ENCODE assay signal across 11 mouse cellular contexts in genomic region chr2:143117453-143117852, GRCm38 (mm10). TPM values are rescaled to one million over a fixed set of nuclear protein-coding genes. Genes with fewer than 3 reads are reported as not detected.
A peak's percentile ranks its signal among the peaks of the same experiment; 100 is the strongest.
DNase-seq lines count a peak whose midpoint lies in the region; ATAC-seq and TF ChIP-seq lines count a peak whose summit lies in the region.
"Had no signal": no experiment of that assay in that cellular context is flagged by ENCODE, and none has a peak within 500 bp of the region (broad histone marks: within the 10 kb centered on the region; RNA-seq: fewer than 3 reads in every experiment).

No protein-coding gene starts in this region.

- no peaks in the 10 kb centered on the region for H3K9me3 ChIP-seq in forebrain, postnatal 0 days (ENCODE audit: low read length)
- H3K9me3 ChIP-seq in forebrain, embryonic 10.5 days, result no peaks in the 10 kb centered on the region
- no peaks in the 10 kb centered on the region for H3K9me3 ChIP-seq in neural tube, embryonic 11.5 days (ENCODE audit: control insufficient read depth, low read length)
- H3K9me3 ChIP-seq in neural tube, embryonic 15.5 days (replicated peaks), result no peaks in the 10 kb centered on the region
- no peaks in the 10 kb centered on the region for H3K9me3 ChIP-seq in embryonic facial prominence, embryonic 14.5 days (ENCODE audit: control insufficient read depth, low read length)
- H3K9me3 ChIP-seq: limb, embryonic 10.5 days had no signal

- no peak overlapping the region for H3K9ac ChIP-seq in forebrain, postnatal 0 days
- H3K9ac ChIP-seq in neural tube, embryonic 11.5 days (ENCODE audit: low read length), result no peak overlapping the region
- H3K9ac ChIP-seq in neural tube, embryonic 15.5 days (replicated peaks), result no peak overlapping the region
- no peak overlapping the region for H3K9ac ChIP-seq in embryonic facial prominence, embryonic 14.5 days (ENCODE audit: low read depth, low read length)

- no peaks in the 10 kb centered on the region; the same call in 1 of the 2 replicates for H3K4me1 ChIP-seq in forebrain, postnatal 0 days (ENCODE audit: insufficient read depth)
- H3K4me1 ChIP-seq in forebrain, embryonic 10.5 days, result no peaks in the 10 kb centered on the region
- H3K4me1 ChIP-seq in neural tube, embryonic 11.5 days (ENCODE audit: control insufficient read depth, insufficient read depth, low read length), result no peaks in the 10 kb centered on the region
- peaks cover 8% of the 10 kb centered on the region; the same call in 1 of the 2 replicates for H3K4me1 ChIP-seq in neural tube, embryonic 15.5 days
- H3K4me1 ChIP-seq in embryonic facial prominence, embryonic 14.5 days (ENCODE audit: control insufficient read depth, insufficient read depth, low read length), result no peaks in the 10 kb centered on the region
- H3K4me1 ChIP-seq: limb, embryonic 10.5 days had no signal

- H3K27me3 ChIP-seq in forebrain, postnatal 0 days (ENCODE audit: insufficient read depth, low read length), result no peaks in the 10 kb centered on the region
- H3K27me3 ChIP-seq in forebrain, embryonic 10.5 days (ENCODE audit: poor library complexity, severe bottlenecking), result no peaks in the 10 kb centered on the region
- H3K27me3 ChIP-seq in neural tube, embryonic 11.5 days (ENCODE audit: control insufficient read depth, insufficient read depth, low read length), result no peaks in the 10 kb centered on the region
- H3K27me3 ChIP-seq in neural tube, embryonic 15.5 days (replicated peaks), result no peaks in the 10 kb centered on the region
- no peaks in the 10 kb centered on the region for H3K27me3 ChIP-seq in embryonic facial prominence, embryonic 14.5 days (replicated peaks; ENCODE audit: control insufficient read depth, insufficient read depth, low read length)

- H3K4me3 ChIP-seq in forebrain, postnatal 0 days (ENCODE audit: low read depth, low read length), result no peak overlapping the region
- no peak overlapping the region for H3K4me3 ChIP-seq in forebrain, embryonic 10.5 days
- H3K4me3 ChIP-seq in neural tube, embryonic 11.5 days (ENCODE audit: low read depth, low read length), result no peak overlapping the region
- H3K4me3 ChIP-seq in neural tube, embryonic 15.5 days (replicated peaks), result no peak overlapping the region
- H3K4me3 ChIP-seq in embryonic facial prominence, embryonic 14.5 days (ENCODE audit: low read depth, low read length), result no peak overlapping the region
- H3K4me3 ChIP-seq: limb, embryonic 10.5 days had no signal

- no peak overlapping the region for H3K4me2 ChIP-seq in forebrain, postnatal 0 days (ENCODE audit: low read depth)
- H3K4me2 ChIP-seq in neural tube, embryonic 11.5 days (ENCODE audit: low read depth), result no peak overlapping the region
- no peak overlapping the region for H3K4me2 ChIP-seq in neural tube, embryonic 15.5 days
- H3K4me2 ChIP-seq in embryonic facial prominence, embryonic 14.5 days (ENCODE audit: low read depth, low read length), result no peak overlapping the region

- DNase-seq in forebrain, postnatal 0 days, result peak; percentile 66
- DNase-seq in forebrain, embryonic 10.5 days (ENCODE audit: extremely low spot score, low spot score), result no peak
- DNase-seq in neural tube, embryonic 11.5 days (ENCODE audit: low spot score), result peak; percentile 23
- peak; percentile 26 for DNase-seq in embryonic facial prominence, embryonic 14.5 days (ENCODE audit: low spot score)
- no peak for DNase-seq in urinary bladder, adult 2 months (ENCODE audit: low spot score)
- no peak for DNase-seq in ovary, postnatal 36 days (ENCODE audit: low spot score)
- no peak for DNase-seq in spleen, postnatal 4 days (ENCODE audit: low spot score in 2 of 2)
- DNase-seq: thymus, postnatal 4 days had no signal

- H3K36me3 ChIP-seq in forebrain, postnatal 0 days (ENCODE audit: insufficient read depth), result no peaks in the 10 kb centered on the region
- no peaks in the 10 kb centered on the region for H3K36me3 ChIP-seq in forebrain, embryonic 10.5 days (replicated peaks)
- H3K36me3 ChIP-seq in neural tube, embryonic 11.5 days (ENCODE audit: control insufficient read depth, insufficient read depth, low read length), result no peaks in the 10 kb centered on the region
- no peaks in the 10 kb centered on the region for H3K36me3 ChIP-seq in neural tube, embryonic 15.5 days
- H3K36me3 ChIP-seq in embryonic facial prominence, embryonic 14.5 days (ENCODE audit: control insufficient read depth, insufficient read depth, low read length), result no peaks in the 10 kb centered on the region
- H3K36me3 ChIP-seq: limb, embryonic 10.5 days had no signal

- ATAC-seq in forebrain, postnatal 0 days, result 0 out of 2 replicates have a peak, but pooled peaks have one; percentile 14
- ATAC-seq in neural tube, embryonic 11.5 days (ENCODE audit: insufficient read depth, low FRiP score, low TSS enrichment), result no peak
- no peak for ATAC-seq in neural tube, embryonic 15.5 days (ENCODE audit: low FRiP score)
- no peak for ATAC-seq in embryonic facial prominence, embryonic 14.5 days (ENCODE audit: low read depth)

- no peak overlapping the region for H3K27ac ChIP-seq in forebrain, postnatal 0 days (ENCODE audit: low read depth, low read length)
- no peak overlapping the region for H3K27ac ChIP-seq in forebrain, embryonic 10.5 days
- H3K27ac ChIP-seq in neural tube, embryonic 11.5 days (ENCODE audit: low read depth, low read length), result no peak overlapping the region
- no peak overlapping the region for H3K27ac ChIP-seq in neural tube, embryonic 15.5 days (replicated peaks)
- H3K27ac ChIP-seq in embryonic facial prominence, embryonic 14.5 days (replicated peaks; ENCODE audit: low read depth, low read length), result no peak overlapping the region
- H3K27ac ChIP-seq: limb, embryonic 10.5 days had no signal

- WGBS in forebrain, postnatal 0 days, result 62% methylated on average over 3 of the region's 3 CpGs
- WGBS in forebrain, embryonic 10.5 days, result 70% methylated on average over 3 of the region's 3 CpGs
- WGBS in neural tube, embryonic 11.5 days, result 64% methylated on average over 3 of the region's 3 CpGs
- WGBS in neural tube, embryonic 15.5 days, result 57% methylated on average over 3 of the region's 3 CpGs
- WGBS in embryonic facial prominence, embryonic 14.5 days, result 50% methylated on average over 3 of the region's 3 CpGs

- peak; percentile 61 for TF ChIP-seq CTCF in forebrain, postnatal 0 days (IDR thresholded peaks at IDR 0.05; ENCODE audit: low read depth)

RNA-seq across cellular contexts. Expression of gene Otor, which starts 39.2 kb away (rescaled TPM):
- not detected in 2 replicates for total RNA-seq in forebrain, postnatal 0 days (2014; rRNA removed)
- 0.15 TPM in 1 of 2 replicates, not detected in the other for polyA plus RNA-seq in forebrain, postnatal 0 days (2015; fragmentation: Nextera tagmentation; extraction: Ambion mirVana)
- 0.15 and 0.27 TPM in 2 replicates for polyA plus RNA-seq in forebrain, embryonic 10.5 days (2016; fragmentation: Nextera tagmentation; extraction: Ambion mirVana)
- polyA plus RNA-seq in neural tube, embryonic 11.5 days (2014; fragmentation: Nextera tagmentation; extraction: Ambion mirVana), result 3.1 and 3.6 TPM in 2 replicates
- polyA plus RNA-seq in neural tube, embryonic 15.5 days (2015; fragmentation: Nextera tagmentation; extraction: Ambion mirVana), result 0.65 TPM in 1 of 2 replicates, not detected in the other
- 55.4 and 62.6 TPM in 2 replicates for polyA plus RNA-seq in embryonic facial prominence, embryonic 14.5 days (2014; fragmentation: Nextera tagmentation; extraction: Ambion mirVana)
- not detected in 2 replicates for polyA plus RNA-seq in urinary bladder, adult 2 months (2012; rRNA removed)
- total RNA-seq: megakaryocyte progenitor cell, adult 5-6 weeks had no signal

RNA-seq across cellular contexts. Expression of gene Snrpb2, which starts 54.6 kb away (rescaled TPM):
- total RNA-seq in forebrain, postnatal 0 days (2014; rRNA removed), result 38.6 and 47.7 TPM in 2 replicates
- polyA plus RNA-seq in forebrain, postnatal 0 days (2015; fragmentation: Nextera tagmentation; extraction: Ambion mirVana), result 59.2 and 83.1 TPM in 2 replicates
- polyA plus RNA-seq in forebrain, embryonic 10.5 days (2016; fragmentation: Nextera tagmentation; extraction: Ambion mirVana), result 102 and 106 TPM in 2 replicates
- 128 and 132 TPM in 2 replicates for polyA plus RNA-seq in neural tube, embryonic 11.5 days (2014; fragmentation: Nextera tagmentation; extraction: Ambion mirVana)
- 51.8 and 53.6 TPM in 2 replicates for polyA plus RNA-seq in neural tube, embryonic 15.5 days (2015; fragmentation: Nextera tagmentation; extraction: Ambion mirVana)
- polyA plus RNA-seq in embryonic facial prominence, embryonic 14.5 days (2014; fragmentation: Nextera tagmentation; extraction: Ambion mirVana), result 74.8 and 77.7 TPM in 2 replicates
- polyA plus RNA-seq in urinary bladder, adult 2 months (2012; rRNA removed), result 26.5 and 31.0 TPM in 2 replicates

Comparison
In these comparisons a context has a peak if more than half of its experiments do, and no peak if none do; other contexts are left out.
1. DNase-seq: peak in forebrain, postnatal 0 days (single experiment), neural tube, embryonic 11.5 days (single experiment) and embryonic facial prominence, embryonic 14.5 days (single experiment); none in forebrain, embryonic 10.5 days (single experiment), urinary bladder, adult 2 months (single experiment), ovary, postnatal 36 days (single experiment) and spleen, postnatal 4 days (0 of 2).
2. RNA of gene Otor, which starts 39.2 kb away (polyA plus RNA-seq): 55.4 to 62.6 TPM in embryonic facial prominence, embryonic 14.5 days; 3.1 to 3.6 TPM in neural tube, embryonic 11.5 days, 0.65 TPM in neural tube, embryonic 15.5 days, 0.15 to 0.27 TPM in forebrain, embryonic 10.5 days, 0.15 TPM in forebrain, postnatal 0 days and not detected in urinary bladder, adult 2 months; every median in the first group is over 10 times any median in the second.